Mouse (Mus musculus): ENCODE results near the gene Lamp1. TPM values are rescaled to one million over a fixed set of nuclear protein-coding genes. Genes with fewer than 3 reads are reported as not detected.
"Not testable (repeated sequence)": the region's sequence is repeated elsewhere in the genome, so short reads cannot be mapped to it uniquely, and the experiment has no call there.

Gene Lamp1
- polyA plus RNA-seq (2015; fragmentation: Nextera tagmentation; extraction: Ambion mirVana): 223 and 242 TPM in 2 replicates

GRCm38 (mm10) chr8:13158718-13159376 is at the start of gene Lamp1:
TSS of gene Lamp1 (plus strand) at chr8:13159161.
- H3K27ac ChIP-seq: peak within 1 kb of the TSS; percentile 78
- peak within 1 kb of the TSS; percentile 99 for H3K9ac ChIP-seq (replicated peaks)
- under 1% methylated on average over 35 of the region's 50 CpGs for WGBS
- peak within 1 kb of the TSS; percentile 91 for H3K4me3 ChIP-seq (replicated peaks)
- H3K36me3 ChIP-seq: peaks cover 4% of the 10 kb centered on the region; the same call in 1 of the 2 replicates
- peaks cover 44% of the 10 kb centered on the region for H3K4me1 ChIP-seq (replicated peaks)
- ATAC-seq: peak; percentile 96
- H3K9me3 ChIP-seq: no peaks in the 10 kb centered on the region
- no peaks in the 10 kb centered on the region for H3K27me3 ChIP-seq
- peak within 1 kb of the TSS; percentile 97 for H3K4me2 ChIP-seq (replicated peaks)

GRCm38 (mm10) chr8:13109416-13109960 is 49.5 kb upstream of the Lamp1 start:
- WGBS: 94% methylated on average over 1 of the region's 1 CpGs
- no peaks in the 10 kb centered on the region for H3K9me3 ChIP-seq
- H3K4me3 ChIP-seq (replicated peaks): no peak overlapping the region
- peaks cover 26% of the 10 kb centered on the region for H3K4me1 ChIP-seq (replicated peaks)
- H3K27me3 ChIP-seq: no peaks in the 10 kb centered on the region
- ATAC-seq: no peak
- H3K27ac ChIP-seq: no peak overlapping the region
- H3K36me3 ChIP-seq: peaks cover 12% of the 10 kb centered on the region; the same call in 1 of the 2 replicates
- no peak overlapping the region for H3K4me2 ChIP-seq (replicated peaks)
- H3K9ac ChIP-seq (replicated peaks): no peak overlapping the region

- H3K4me3 ChIP-seq (replicated peaks): no peak overlapping the region
- H3K4me1 ChIP-seq (replicated peaks): peaks cover 17% of the 10 kb centered on the region
- no peak overlapping the region for H3K4me2 ChIP-seq (replicated peaks)
- no peaks in the 10 kb centered on the region for H3K9me3 ChIP-seq
- peaks cover 22% of the 10 kb centered on the region for H3K36me3 ChIP-seq
- 87% methylated on average over 11 of the region's 11 CpGs for WGBS
- no peak overlapping the region for H3K9ac ChIP-seq (replicated peaks)
- H3K27ac ChIP-seq: no peak overlapping the region
- no peak for ATAC-seq
- H3K27me3 ChIP-seq: no peaks in the 10 kb centered on the region
Observed at GRCm38 (mm10) chr8:13111917-13112316, 47.0 kb upstream of the Lamp1 start.

- H3K4me3 ChIP-seq (replicated peaks): no peak overlapping the region
- WGBS: 89% methylated on average over 4 of the region's 4 CpGs
- H3K27me3 ChIP-seq: no peaks in the 10 kb centered on the region
- no peak overlapping the region for H3K27ac ChIP-seq
- ATAC-seq: no peak
- H3K4me2 ChIP-seq (replicated peaks): no peak overlapping the region
- H3K36me3 ChIP-seq: peaks cover 22% of the 10 kb centered on the region
- H3K4me1 ChIP-seq (replicated peaks): peaks cover 9% of the 10 kb centered on the region
- H3K9me3 ChIP-seq: no peaks in the 10 kb centered on the region
- H3K9ac ChIP-seq (replicated peaks): no peak overlapping the region
Observed at GRCm38 (mm10) chr8:13113232-13113631, 45.7 kb upstream of the Lamp1 start.

GRCm38 (mm10) chr8:13117096-13117495 is 41.9 kb upstream of the Lamp1 start:
- H3K4me3 ChIP-seq (replicated peaks): no peak overlapping the region
- no peak overlapping the region for H3K27ac ChIP-seq
- H3K9me3 ChIP-seq: no peaks in the 10 kb centered on the region
- H3K27me3 ChIP-seq: no peaks in the 10 kb centered on the region
- H3K36me3 ChIP-seq: peaks cover 40% of the 10 kb centered on the region
- 90% methylated on average over 2 of the region's 2 CpGs for WGBS
- H3K4me2 ChIP-seq (replicated peaks): no peak overlapping the region
- ATAC-seq: no peak
- H3K9ac ChIP-seq (replicated peaks): no peak overlapping the region
- no peaks in the 10 kb centered on the region; the same call in 1 of the 2 replicates for H3K4me1 ChIP-seq (replicated peaks)

DNA sequence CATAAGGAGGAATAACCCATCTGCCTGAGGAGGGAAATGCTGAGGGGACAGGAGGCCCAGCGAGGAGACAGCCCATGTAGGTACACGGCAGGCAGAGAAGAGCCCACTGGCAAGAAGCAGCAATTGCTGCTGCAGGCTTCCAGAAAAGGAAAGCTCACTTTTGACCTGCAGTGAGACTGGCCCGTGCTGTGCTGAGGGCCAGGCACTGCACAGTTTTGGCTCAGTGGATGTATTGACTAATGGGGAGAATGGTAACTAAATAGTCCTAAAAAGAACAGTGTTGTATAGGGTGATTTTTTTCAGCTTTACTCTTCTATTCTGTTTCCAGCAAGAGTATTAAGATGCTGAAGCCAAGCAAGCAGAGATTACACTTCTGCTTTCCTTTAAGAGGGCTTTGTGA is 40.4 kb upstream of the Lamp1 start:
- no peak overlapping the region for H3K9ac ChIP-seq (replicated peaks)
- no peaks in the 10 kb centered on the region for H3K9me3 ChIP-seq
- no peak overlapping the region for H3K27ac ChIP-seq
- WGBS: 89% methylated on average over 3 of the region's 3 CpGs
- no peak overlapping the region for H3K4me3 ChIP-seq (replicated peaks)
- no peak overlapping the region for H3K4me2 ChIP-seq (replicated peaks)
- no peaks in the 10 kb centered on the region for H3K27me3 ChIP-seq
- peaks cover 48% of the 10 kb centered on the region for H3K36me3 ChIP-seq
- ATAC-seq: no peak
- no peaks in the 10 kb centered on the region; the same call in 1 of the 2 replicates for H3K4me1 ChIP-seq (replicated peaks)

- ATAC-seq: no peak
- WGBS: 93% methylated on average over 7 of the region's 7 CpGs
- no peak overlapping the region for H3K27ac ChIP-seq
- H3K27me3 ChIP-seq: no peaks in the 10 kb centered on the region
- peaks cover 58% of the 10 kb centered on the region for H3K36me3 ChIP-seq
- no peak overlapping the region for H3K4me3 ChIP-seq (replicated peaks)
- no peak overlapping the region for H3K4me2 ChIP-seq (replicated peaks)
- H3K9me3 ChIP-seq: no peaks in the 10 kb centered on the region
- H3K4me1 ChIP-seq (replicated peaks): no peaks in the 10 kb centered on the region; the same call in 1 of the 2 replicates
- no peak overlapping the region for H3K9ac ChIP-seq (replicated peaks)
Observed at GRCm38 (mm10) chr8:13120882-13121665, 37.9 kb upstream of the Lamp1 start.

DNA sequence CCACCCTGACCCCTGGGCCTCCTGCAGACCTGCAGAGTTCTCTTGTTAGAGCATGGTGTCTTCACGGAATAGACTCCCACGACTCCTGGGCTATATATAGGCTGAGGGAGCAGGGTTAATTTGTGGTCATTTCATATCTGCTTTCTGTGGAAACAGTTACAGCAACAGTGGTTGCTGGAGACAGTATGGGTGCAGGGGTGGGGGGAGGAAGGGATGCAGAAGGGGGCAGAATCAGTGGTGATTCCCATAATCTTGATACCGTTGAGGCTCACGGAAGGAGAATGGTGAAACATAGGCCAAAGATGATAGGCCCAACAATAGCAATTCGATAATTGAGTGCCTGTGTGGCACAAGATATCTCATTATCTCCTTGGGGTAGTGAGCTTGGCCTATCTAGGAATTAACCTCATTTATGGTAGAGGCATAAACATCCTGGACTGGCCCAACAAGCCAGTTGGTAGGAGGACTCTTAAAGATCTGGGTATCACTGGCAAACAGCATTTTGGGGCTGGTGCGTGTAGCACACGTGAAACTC is 36.0 kb upstream of the Lamp1 start:
- Histone ChIP-seq H3K9ac (replicated peaks) (no peak overlapping the region), H3K27me3 (no peaks in the 10 kb centered on the region), H3K4me1 (replicated peaks) (no peaks in the 10 kb centered on the region), H3K4me3 (replicated peaks) (no peak overlapping the region), H3K27ac (no peak overlapping the region), H3K9me3 (no peaks in the 10 kb centered on the region), H3K36me3 (peaks cover 73% of the 10 kb centered on the region), H3K4me2 (replicated peaks) (no peak overlapping the region)
- no peak for ATAC-seq
- WGBS: 95% methylated on average over 7 of the region's 7 CpGs

DNA sequence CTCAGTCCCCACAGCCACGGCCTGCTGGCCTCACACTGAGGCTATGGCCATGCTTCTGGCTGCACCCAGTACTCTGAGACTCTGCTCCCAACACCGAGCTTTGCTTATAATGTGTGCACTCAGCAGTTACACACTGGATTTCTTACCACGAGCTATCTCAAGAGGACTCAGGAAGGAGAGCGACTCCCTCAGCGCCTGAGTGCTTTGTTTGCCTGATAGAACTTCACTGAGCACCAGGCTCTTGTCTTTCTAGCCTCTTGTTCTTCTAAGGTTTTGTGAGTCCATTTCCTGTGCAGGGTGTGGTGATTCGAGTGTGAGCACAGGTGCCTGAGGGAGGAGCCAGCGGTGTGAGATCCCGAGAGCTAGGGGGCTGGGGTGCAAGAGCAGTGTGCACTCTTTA is 34.1 kb upstream of the Lamp1 start:
- ATAC-seq: no peak
- Histone ChIP-seq H3K27ac (no peak overlapping the region), H3K36me3 (peaks cover 78% of the 10 kb centered on the region), H3K4me1 (replicated peaks) (no peaks in the 10 kb centered on the region), H3K9me3 (no peaks in the 10 kb centered on the region), H3K27me3 (no peaks in the 10 kb centered on the region), H3K4me2 (replicated peaks) (no peak overlapping the region), H3K4me3 (replicated peaks) (no peak overlapping the region), H3K9ac (replicated peaks) (no peak overlapping the region)
- 93% methylated on average over 8 of the region's 8 CpGs for WGBS

- H3K27ac ChIP-seq; H3K27me3 ChIP-seq; H3K9me3 ChIP-seq; H3K4me1 ChIP-seq (replicated peaks); H3K4me3 ChIP-seq (replicated peaks); ATAC-seq; H3K9ac ChIP-seq (replicated peaks); H3K4me2 ChIP-seq (replicated peaks): not testable (repeated sequence)
- WGBS: 72% methylated on average over 9 of the region's 9 CpGs
- H3K36me3 ChIP-seq: peaks cover 89% of the 10 kb centered on the region
Observed at GRCm38 (mm10) chr8:13132220-13132619, 26.7 kb upstream of the Lamp1 start.

GRCm38 (mm10) chr8:13139641-13140182 is 19.2 kb upstream of the Lamp1 start:
- WGBS: 92% methylated on average over 6 of the region's 6 CpGs
- Histone ChIP-seq H3K9ac (replicated peaks) (no peak overlapping the region), H3K36me3 (peaks cover 97% of the 10 kb centered on the region)

GRCm38 (mm10) chr8:13141681-13142080 is 17.3 kb upstream of the Lamp1 start:
- H3K27me3 ChIP-seq: no peaks in the 10 kb centered on the region
- H3K4me2 ChIP-seq (replicated peaks): no peak overlapping the region
- no peak for ATAC-seq
- WGBS: 86% methylated on average over 5 of the region's 5 CpGs
- H3K4me1 ChIP-seq (replicated peaks): no peaks in the 10 kb centered on the region
- H3K36me3 ChIP-seq: peaks cover 97% of the 10 kb centered on the region
- H3K4me3 ChIP-seq (replicated peaks): no peak overlapping the region
- H3K9ac ChIP-seq (replicated peaks): no peak overlapping the region
- no peaks in the 10 kb centered on the region for H3K9me3 ChIP-seq
- no peak overlapping the region for H3K27ac ChIP-seq

More at GRCm38 (mm10) chr8:13139641-13140182, 19.2 kb upstream of the Lamp1 start:
- H3K4me1 ChIP-seq (replicated peaks): no peaks in the 10 kb centered on the region
- no peaks in the 10 kb centered on the region for H3K27me3 ChIP-seq
- ATAC-seq: no peak
- H3K4me3 ChIP-seq (replicated peaks): no peak overlapping the region
- no peak overlapping the region for H3K27ac ChIP-seq
- no peaks in the 10 kb centered on the region for H3K9me3 ChIP-seq
- no peak overlapping the region for H3K4me2 ChIP-seq (replicated peaks)

All from midbrain, embryonic 13.5 days (tissue).